Mouse (Mus musculus) small intestine, adult 2 months (tissue): ENCODE measurements around the gene Sntg2.

ENCODE experiments used
- CTCF ChIP-seq: fragments of 200-500 bp; IDR thresholded peaks from 2 replicates; pipeline ENCODE4 v1.5.1; 2012; ENCODE audit warnings: low read depth, mild to moderate bottlenecking, control low read depth, inconsistent platforms, low read length, moderate library complexity, mixed read lengths; ENCODE audit not compliant: insufficient replicate concordance, insufficient read length; ENCODE audit errors: extremely low read depth
- POLR2A ChIP-seq: fragments of 200-500 bp; IDR thresholded peaks from 2 replicates; pipeline ENCODE4 v1.6.1; 2012; ENCODE audit warnings: low read depth, mild to moderate bottlenecking, control low read depth, inconsistent platforms, low read length, moderate library complexity

- TF ChIP-seq CTCF (no peak), POLR2A (no peak)
Measured at GRCm38 (mm10) chr12:30261187-30261586, 112.0 kb downstream of the Sntg2 start.
